Mouse (Mus musculus): ENCODE results near the gene Ttc34.
A peak's percentile ranks its signal among the peaks of the same experiment; 100 is the strongest.

DNA sequence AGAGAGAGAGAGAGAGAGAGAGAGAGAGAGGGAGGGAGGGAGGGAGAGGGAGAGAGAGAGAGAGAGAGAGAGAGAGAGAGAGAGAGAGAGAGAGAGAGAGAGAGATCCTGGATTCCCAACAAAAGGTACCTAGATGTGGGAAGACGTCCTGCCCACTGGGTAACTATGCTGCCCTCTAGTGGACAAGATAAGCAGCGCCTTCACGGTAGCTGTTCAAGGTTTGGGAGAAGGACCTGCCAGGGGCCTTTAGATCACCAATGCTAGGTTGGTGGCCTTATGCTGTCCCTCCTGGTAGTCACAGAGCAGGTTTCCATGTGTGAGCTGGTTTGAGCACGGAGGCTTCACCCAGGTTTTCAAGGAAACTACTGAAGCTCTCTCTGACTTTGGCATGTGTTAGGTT is 39.4 kb upstream of the Ttc34 start:
- TF ChIP-seq POLR2A (IDR thresholded peaks at IDR 0.05; ENCODE audit: borderline replicate concordance, extremely low read depth, insufficient read depth, insufficient read length, poor library complexity, severe bottlenecking), result no peak
- peak; percentile 84; the same call in 1 of the 2 replicates for TF ChIP-seq CTCF (IDR thresholded peaks at IDR 0.05; ENCODE audit: borderline replicate concordance, extremely low read depth, insufficient read depth, insufficient read length)

All from brain, embryonic 14.5 days (tissue).